Mouse (Mus musculus) layer of hippocampus, adult 11-12 months (tissue): ENCODE results near the gene Slc8a1.

Experiments used
- DNase-seq: peaks from one replicate; pipeline ENCODE4 v3.0.0; 2022; ENCODE audit warnings: low spot score

The Slc8a1 gene

GRCm38 (mm10) chr17:81565634-81566372 is 172.4 kb downstream of the Slc8a1 start:
- no peak for DNase-seq

- DNase-seq = no peak
These were observed 184.0 kb downstream of the Slc8a1 start for GRCm38 (mm10) chr17:81554052-81554734.

GRCm38 (mm10) chr17:81551856-81552635 is 186.1 kb downstream of the Slc8a1 start:
- no peak for DNase-seq

- no peak for DNase-seq
These were observed 187.3 kb downstream of the Slc8a1 start for GRCm38 (mm10) chr17:81550864-81551263.

GRCm38 (mm10) chr17:81548016-81548415 is 190.2 kb downstream of the Slc8a1 start:
- DNase-seq = no peak

GRCm38 (mm10) chr17:81546525-81546924 is 191.7 kb downstream of the Slc8a1 start:
- no peak for DNase-seq

- no peak for DNase-seq
These were observed 192.2 kb downstream of the Slc8a1 start for GRCm38 (mm10) chr17:81546012-81546411.

- no peak for DNase-seq
These were observed 193.3 kb downstream of the Slc8a1 start for GRCm38 (mm10) chr17:81544926-81545325.

GRCm38 (mm10) chr17:81542313-81543185 is 195.6 kb downstream of the Slc8a1 start:
- peak; percentile 59 for DNase-seq

- no peak for DNase-seq
These were observed 199.7 kb downstream of the Slc8a1 start for GRCm38 (mm10) chr17:81538163-81539160.

GRCm38 (mm10) chr17:81536093-81536492 is 202.1 kb downstream of the Slc8a1 start:
- DNase-seq = no peak

- DNase-seq = no peak
These were observed 208.3 kb downstream of the Slc8a1 start for GRCm38 (mm10) chr17:81529849-81530248.

- DNase-seq = peak; percentile 26
These were observed 209.2 kb downstream of the Slc8a1 start for GRCm38 (mm10) chr17:81528940-81529339.

- no peak for DNase-seq
These were observed 211.7 kb downstream of the Slc8a1 start for GRCm38 (mm10) chr17:81526463-81526862.

- DNase-seq = no peak
These were observed 213.4 kb downstream of the Slc8a1 start for GRCm38 (mm10) chr17:81524826-81525225.

- DNase-seq = no peak
These were observed 214.2 kb downstream of the Slc8a1 start for GRCm38 (mm10) chr17:81523943-81524342.

GRCm38 (mm10) chr17:81518316-81519025 is 219.7 kb downstream of the Slc8a1 start:
- DNase-seq = no peak

GRCm38 (mm10) chr17:81516155-81516554 is 222.0 kb downstream of the Slc8a1 start:
- no peak for DNase-seq

- no peak for DNase-seq
These were observed 224.2 kb downstream of the Slc8a1 start for GRCm38 (mm10) chr17:81514022-81514421.
